Mouse (Mus musculus) MN1 (cell line): ENCODE measurements at regions not wholly inside any gene's neighbourhood (a gene's known extent, or its start where the extent isn't known, plus 50 kb on each side); places are given as distances from the start of the nearest gene placed in this dataset.

ENCODE experiments used
- DNase-seq: peaks from one replicate; pipeline ENCODE4 v3.0.0-alpha.2; 2016; ENCODE audit warnings: low spot score

DNA sequence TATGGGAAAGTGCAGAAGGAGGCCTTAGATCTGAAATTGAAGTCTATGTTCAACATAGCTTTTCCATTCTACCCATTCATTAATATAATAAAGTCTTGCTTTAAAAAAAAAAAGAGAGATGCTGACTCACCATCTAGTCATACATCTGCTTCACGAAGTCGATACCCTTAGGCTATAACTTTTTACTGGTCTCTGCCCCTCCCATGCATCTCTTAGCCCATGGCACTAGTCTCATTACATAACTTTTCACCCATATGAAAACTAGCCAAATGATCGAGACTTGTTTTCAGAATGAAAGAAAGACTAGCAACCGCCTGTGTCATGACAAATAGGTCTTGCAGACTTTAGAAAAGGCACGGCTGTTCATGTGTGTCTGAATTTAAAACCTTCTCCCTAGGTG, 116.6 kb upstream of the Gdnf start:
- no peak for DNase-seq

DNA sequence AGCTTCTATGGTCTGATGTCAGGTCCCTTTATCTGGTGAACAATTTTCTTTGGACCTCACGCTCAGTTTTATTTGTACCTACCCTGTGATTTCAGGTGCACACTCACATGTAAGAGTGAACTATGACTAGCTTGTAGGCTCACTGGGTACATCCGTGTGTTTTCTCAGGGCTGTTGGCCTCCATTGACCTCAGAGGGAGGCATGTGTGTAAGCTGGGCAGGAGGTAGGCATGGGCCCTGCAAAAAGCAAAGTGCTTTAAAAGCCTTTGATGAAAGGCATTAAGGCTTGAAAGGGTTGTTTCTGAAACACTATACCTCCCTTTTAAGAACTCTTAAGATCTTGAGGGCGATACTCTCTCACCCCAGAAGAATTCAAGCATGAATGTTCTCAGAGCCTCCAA, 112.9 kb upstream of the Gdnf start:
- no peak for DNase-seq

GRCm38 (mm10) chr15:7708836-7709235, 101.8 kb upstream of the Gdnf start:
- no peak for DNase-seq

DNA sequence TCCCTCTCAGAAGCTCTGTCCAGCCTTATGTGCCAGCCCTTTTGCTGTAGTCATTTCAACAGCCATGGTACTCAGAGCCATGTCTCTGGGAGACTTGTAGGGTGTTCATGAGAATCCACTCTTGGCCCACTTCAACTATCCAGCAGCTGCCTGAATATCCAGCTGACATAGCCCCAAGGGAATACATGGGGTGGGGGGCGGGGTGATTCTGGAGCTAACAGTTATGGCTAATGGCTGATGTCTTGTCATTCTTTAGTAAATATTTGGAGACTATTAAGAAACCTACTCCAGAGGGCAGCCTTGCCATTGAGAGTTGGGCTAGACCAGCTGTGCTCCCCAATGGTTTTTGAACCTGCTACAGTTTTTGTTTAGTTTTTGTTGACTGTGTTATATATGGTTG, 96.0 kb upstream of the Gdnf start:
- DNase-seq = no peak

- no peak for DNase-seq
These were observed 94.5 kb upstream of the Gdnf start for GRCm38 (mm10) chr15:7716188-7716587.

DNA sequence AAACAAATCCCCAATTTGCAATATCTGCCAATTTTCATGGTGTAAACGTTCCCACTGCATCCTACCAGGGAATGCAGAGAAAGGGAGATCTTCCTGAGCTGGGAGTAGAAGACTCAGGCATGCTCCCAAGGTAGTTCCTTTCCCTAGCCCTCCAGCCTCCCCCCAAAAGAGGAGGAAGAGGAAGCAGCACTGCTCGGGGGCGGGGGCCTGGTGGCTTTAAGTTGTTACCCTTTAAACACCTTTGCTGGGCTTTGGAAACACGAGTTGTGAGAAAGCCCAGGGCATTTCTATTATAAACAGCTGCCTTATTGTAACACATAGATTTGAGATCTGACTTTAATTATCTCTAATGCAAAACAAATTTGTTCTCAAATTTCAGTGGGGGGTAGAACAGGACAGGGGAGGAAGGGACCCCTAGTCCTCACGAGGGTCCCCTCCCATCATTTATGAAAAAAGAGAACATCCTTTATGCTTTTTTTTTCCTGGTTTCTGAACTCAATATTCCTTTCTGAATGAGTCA, 87.4 kb upstream of the Gdnf start:
- DNase-seq = no peak

- DNase-seq = no peak
These were observed 86.9 kb upstream of the Gdnf start for GRCm38 (mm10) chr15:7723770-7724169.

DNA sequence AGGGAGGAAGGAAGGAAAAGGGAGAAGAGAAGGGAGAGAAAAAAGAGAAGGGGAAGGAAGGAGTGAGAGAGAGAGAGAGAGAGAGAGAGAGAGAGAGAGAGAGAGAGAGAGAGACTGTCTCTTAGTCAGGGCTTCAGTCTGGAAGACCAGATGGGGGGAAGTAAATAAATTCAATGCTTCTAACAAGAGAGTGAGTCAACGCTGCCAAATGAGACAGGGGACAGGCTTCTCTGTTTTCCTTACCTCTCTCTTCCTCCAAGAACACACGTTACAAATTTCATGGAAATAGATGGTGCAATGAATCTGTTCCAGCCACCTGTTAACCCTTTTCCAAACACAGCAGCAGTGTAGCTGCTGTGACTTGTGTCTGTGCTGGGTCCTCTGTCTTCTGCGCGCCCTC, 85.1 kb upstream of the Gdnf start:
- DNase-seq = no peak

- no peak for DNase-seq
These were observed 63.1 kb upstream of the Gdnf start for GRCm38 (mm10) chr15:7747586-7747985.

GRCm38 (mm10) chr15:7750441-7750840, 60.2 kb upstream of the Gdnf start:
- no peak for DNase-seq
